Mouse (Mus musculus): ENCODE results near the gene Cdcp2. TPM values are rescaled to one million over a fixed set of nuclear protein-coding genes. Genes with fewer than 3 reads are reported as not detected.

The Cdcp2 gene
- total RNA-seq, 2 experiments from 2014 or later, result not detected

DNA sequence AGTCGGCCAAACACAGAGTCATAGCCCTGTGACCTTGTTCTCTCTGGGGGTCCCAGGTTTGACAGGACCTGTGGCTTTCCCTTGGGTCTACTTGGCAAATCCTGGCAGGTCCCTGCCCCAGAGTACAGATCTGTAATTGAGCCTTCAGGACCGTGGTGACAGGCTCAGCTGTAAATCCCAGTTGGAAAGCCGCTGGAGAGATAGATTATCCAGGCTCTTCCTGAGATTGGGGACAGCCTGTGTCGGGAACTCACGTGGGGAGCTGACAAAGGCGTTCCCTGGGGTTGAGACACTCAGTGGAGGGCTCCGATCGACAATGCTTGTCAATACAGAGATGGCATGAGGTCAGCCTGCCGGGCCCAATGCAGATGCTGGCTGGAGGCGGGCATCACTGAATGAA is 29.7 kb downstream of the Cdcp2 start:
- intact Hi-C loops (cut with DNase I), result no loop called here
- DNase-seq (ENCODE audit: low spot score in 2 of 2), result no peak

DNA sequence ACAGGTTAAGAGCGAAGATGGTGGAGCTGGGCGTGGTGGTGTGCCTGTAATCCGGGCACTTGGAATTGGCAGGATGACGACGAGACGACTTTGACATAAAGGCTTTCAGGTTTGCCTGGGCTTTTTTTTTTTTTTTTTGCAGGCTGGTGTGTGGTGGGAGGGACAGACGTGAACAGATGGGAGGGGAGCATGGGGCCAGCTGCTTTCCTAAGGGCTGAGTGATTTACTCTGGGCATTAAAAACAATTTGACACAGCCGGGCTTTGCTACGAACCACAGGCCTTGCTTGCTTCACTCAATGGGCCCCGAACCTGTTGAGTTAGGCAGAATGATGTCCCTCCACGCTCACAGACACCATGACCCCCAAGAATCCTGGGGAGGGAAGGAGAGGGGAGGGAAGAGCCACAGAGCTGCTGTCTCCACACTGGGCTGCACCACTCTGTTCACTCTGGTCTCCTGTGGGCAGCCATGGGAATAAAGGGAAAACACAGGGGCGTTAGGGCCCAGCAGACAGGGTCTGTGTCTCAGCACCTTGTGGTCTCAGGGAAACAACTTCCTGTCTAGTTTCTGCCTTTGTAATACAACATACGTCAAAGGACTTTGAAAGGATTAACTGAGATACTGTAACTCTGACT is 30.3 kb downstream of the Cdcp2 start:
- intact Hi-C loops (cut with DNase I), result no loop called here
- DNase-seq (ENCODE audit: low spot score in 2 of 2), result no peak

DNA sequence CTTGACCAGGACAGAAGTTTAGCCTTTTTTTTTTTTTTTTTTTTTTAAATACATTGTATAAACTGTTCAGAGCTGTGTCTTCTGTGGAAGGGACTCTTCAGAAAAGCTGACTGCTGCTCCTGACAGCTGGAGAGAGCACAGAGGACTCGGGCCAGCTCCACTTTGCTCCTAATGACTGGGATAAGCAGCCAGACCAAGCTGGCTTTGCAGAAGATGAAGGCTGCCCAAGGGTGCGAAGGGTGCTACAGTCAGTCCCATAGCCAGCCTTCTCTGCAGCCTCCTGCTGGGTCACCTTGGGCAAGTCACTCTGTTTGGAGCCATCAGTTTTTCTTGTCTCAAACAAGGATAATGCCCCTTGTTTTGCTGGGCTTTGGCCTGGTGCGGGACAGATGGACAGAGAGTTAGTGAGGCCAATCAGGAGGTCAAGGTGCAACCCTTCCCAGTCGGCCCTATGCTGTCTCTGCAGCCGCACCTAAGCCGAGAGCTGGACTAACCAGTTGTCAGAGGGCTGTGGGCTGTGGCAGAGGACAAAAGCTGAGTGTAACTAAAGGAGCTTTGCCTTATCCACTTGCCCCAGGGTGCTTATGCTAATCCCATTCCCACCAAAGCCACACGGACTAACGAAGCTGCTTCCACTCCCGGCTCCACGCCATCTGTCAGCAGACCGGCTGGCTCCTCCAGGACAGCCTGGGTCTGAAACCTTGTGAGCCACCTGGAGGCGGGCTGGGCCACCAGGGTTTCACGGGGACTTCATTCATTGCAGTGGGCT is 31.4 kb downstream of the Cdcp2 start:
- intact Hi-C loops (cut with DNase I), result no loop called here

DNA sequence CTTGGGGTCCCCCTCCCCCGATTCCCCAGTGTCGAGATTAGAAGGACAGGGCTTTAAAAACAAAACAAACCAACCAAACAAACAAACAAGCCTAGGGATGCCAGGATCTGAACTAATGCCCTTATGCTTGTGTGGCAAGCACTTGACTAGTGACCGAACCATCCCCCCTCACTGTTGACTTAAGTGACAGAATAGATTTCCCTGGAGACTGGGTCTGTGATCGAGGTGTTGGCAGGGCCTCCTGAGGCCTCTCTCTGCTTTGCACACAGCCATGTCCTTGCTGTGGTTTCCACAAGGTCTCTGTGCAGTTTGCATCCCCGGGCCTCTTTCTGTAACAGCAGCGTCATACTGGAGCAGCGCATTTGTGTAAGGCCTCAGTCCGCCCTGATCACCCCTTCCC is 32.7 kb downstream of the Cdcp2 start:
- intact Hi-C loops (cut with DNase I), result no loop called here
- DNase-seq (ENCODE audit: low spot score in 2 of 2), result no peak

More for the DNA sequence above, 31.4 kb downstream of the Cdcp2 start:
- DNase-seq (ENCODE audit: low spot score in 2 of 2), result no peak

DNA sequence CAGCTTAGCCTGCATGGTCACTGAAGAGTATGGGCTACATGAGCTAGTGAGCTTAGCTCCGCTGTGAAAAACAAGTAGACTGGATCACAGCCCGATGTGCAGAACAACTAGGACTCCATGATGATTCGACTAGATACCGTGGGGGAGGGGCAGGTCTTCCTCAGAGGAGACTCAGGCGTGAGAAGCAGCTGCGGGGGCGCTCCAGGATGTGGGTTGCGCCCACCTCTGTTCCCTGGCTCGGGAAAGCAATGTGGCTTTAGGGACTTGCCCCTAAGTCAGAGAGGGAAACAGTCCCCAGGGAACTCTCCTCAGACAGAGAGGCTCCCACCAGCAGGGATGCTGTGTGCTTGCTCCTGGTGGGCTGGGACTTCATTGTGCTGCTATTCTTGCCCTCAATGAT is 33.8 kb downstream of the Cdcp2 start:
- DNase-seq (ENCODE audit: low spot score in 2 of 2), result peak in 1 of 2 experiments; percentile 39

DNA sequence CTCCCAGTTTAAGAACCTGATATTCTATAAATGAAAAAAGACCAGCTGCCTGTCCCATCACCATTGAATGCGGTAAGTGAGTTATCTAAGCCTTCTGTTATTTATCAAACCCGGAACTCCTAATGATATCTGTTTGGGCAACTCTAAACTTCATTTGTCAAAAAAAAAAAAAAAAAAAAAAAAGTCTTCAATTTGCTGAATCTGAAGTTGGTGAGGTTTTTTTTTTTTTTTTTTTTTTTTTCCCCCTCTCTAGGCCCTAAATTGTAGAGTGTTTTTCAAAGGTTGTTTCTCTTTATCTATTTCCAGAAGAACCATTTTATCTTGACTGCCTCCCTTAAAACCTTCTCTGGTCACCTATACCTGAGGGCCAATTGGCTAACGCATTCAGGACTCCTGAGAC is 38.2 kb downstream of the Cdcp2 start:
- intact Hi-C loops (cut with DNase I), result no loop called here
- DNase-seq (ENCODE audit: low spot score in 2 of 2), result no peak

More for the DNA sequence above, 33.8 kb downstream of the Cdcp2 start:
- intact Hi-C loops (cut with DNase I), result no loop called here

DNA sequence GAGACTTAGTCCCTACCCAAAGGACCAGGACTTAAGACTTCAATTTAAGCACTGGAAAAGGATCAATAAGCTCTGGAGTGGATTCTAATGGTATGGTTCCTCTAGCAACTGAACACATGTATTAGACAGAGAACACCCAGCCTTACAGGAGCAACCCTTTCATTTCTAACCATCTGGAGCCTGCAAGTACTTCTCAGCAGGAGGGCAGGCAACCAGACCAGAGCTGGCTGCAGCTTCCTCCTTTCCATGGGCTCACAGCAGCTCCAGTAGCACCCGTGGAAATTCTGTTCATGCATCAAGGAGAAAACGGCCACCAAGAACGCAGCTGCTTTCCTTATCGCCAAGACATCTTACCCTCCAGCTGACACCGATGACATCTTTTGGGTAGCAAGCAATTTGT is 39.0 kb downstream of the Cdcp2 start:
- intact Hi-C loops (cut with DNase I), result no loop called here
- no peak for DNase-seq (ENCODE audit: low spot score in 2 of 2)

DNA sequence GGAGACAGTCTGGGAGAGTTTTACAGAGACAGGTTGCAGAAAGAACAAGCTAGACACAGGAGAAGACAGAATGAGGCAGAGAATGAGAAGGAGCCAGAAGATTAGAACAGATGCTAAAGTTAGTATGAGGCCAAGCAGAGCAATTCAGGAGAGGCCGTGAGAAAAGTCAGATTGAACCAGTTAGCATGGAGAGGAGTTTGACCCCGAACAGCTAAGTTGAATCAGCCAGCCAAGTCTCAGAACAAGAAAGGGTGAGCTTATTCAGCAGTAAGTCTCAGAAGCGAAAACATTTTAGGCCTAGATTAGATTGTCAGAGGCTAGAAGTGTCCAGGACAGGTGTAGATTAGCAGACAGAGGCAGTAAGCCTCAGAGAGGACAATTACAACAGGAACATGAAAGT is 39.8 kb downstream of the Cdcp2 start:
- DNase-seq (ENCODE audit: low spot score in 2 of 2), result peak in 1 of 2 experiments; percentile 9
- intact Hi-C loops (cut with DNase I), result no loop called here

DNA sequence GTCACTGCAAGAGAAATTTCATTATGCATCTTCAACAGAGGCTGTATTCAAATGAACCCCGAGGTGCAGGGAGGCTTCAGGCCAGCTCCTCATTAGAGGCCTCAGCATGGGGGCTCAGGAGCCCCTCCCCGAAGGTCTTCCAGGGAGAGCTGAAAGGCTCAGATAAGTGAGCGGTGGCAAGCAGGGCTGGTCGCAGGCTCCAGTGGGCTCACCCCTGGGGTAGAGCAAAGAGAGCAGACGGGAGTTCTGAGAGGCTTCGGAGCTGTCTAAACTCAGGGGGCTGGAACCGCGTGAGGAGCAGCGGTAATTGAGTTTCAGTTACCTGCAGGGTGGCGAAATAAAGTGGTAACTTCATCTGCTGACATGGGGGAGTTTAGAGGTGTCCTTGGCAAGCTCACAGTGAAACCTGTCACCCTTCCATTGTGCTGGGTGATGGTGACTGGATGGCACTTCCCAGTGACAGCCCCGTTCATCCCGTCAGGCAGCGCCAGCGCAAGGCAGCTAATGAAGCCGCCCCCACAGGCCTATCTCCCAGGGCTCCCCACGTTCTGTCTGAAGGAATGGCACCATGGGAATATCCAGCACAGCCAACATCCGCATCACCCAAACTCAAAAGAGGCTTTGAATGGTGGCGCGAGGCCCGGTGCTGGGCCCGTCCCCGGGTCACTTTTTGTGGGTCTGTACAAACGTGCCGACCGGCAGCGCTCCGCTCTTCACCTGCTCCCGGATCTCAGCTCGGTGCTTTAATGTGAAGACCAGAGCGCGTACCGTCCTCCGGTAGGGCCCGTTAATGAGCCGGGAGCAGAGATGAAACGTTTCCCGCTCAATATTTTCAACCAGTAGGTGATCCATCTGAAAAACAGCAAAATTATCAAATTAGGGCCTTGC is 42.5 kb downstream of the Cdcp2 start:
- DNase-seq (ENCODE audit: low spot score in 2 of 2), result no peak
- intact Hi-C loops (cut with DNase I), result no loop called here

DNA sequence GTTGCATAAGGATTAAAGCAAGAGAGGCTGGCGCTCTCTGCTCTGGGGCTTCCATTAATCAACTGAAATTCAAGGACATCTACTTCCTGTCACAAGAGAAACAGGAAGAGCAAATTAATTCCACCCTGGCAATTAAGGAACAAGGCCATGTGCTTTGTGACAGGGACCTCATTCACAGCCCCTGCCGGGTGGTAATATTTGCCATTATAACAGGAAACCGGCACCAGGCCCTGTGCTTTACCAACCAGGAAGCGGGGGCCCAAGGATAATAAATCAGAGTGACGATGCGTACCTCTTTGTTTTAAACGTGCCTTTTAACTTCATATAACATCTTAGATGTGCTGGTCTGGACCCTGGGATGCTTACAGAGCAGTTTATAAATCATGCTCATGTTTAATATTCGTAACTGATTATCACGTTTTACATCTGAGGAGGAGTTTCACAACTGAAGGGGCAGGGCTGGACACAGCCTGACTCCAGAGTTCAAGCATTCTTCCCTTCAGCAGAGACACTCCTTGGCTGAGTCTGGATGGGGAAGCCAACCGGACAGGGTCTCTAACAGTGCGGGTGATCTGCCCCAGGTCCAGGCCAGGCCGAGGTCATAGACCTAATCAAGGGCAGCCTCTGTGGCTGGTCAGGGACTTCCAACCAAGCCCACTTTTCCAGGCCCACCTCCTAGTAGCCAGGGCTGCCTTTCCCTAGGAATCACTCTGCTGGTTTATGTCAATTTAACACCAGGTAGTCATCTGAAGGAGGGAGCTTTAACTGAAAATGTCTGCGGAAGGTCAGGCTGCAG is 43.3 kb downstream of the Cdcp2 start:
- DNase-seq (ENCODE audit: low spot score in 2 of 2), result no peak
- intact Hi-C loops (cut with DNase I), result no loop called here

DNA sequence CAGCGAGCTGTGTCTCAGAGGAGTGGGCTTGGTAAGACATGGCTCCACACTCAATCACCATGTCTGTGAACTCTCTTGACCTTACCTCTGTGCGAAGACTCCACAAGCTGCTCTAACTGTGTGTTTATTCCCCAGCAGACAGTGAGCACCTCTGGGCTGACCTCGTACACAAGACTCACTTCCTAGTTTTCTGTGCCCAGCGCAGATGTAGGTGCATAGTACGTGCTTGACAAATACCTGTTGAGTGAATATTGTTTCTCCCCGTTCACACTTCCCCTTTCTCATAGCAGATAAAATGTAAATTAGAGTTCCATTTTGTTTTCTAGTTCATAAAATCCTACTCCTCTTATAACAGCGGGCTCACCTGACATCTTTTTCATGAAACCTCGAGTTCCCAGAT is 46.8 kb downstream of the Cdcp2 start:
- intact Hi-C loops (cut with DNase I), result no loop called here
- DNase-seq (ENCODE audit: low spot score in 2 of 2), result no peak

DNA sequence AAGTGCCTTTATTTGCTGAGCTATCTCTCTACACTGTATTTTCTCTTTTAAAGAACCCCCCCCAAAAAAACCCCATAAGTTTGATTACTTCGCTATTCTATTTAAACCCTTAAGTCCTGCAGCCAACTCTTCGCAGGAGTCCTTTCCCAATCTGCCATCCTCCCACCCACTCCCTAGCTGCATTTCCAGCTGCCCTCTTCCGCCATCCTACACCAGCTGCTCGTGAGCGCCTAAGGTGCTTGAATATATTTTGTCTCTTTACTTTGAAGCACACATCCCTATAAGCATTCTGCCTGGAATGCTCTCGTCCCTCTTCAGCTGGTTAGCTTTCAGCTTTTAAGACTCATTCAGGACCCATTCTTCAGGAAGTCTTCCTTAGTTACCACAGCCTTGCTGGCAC is 54.3 kb downstream of the Cdcp2 start:
- peak; percentile 38 to 82 for DNase-seq (ENCODE audit: low spot score in 2 of 2)
- intact Hi-C loops (cut with DNase I), result no loop called here

DNA sequence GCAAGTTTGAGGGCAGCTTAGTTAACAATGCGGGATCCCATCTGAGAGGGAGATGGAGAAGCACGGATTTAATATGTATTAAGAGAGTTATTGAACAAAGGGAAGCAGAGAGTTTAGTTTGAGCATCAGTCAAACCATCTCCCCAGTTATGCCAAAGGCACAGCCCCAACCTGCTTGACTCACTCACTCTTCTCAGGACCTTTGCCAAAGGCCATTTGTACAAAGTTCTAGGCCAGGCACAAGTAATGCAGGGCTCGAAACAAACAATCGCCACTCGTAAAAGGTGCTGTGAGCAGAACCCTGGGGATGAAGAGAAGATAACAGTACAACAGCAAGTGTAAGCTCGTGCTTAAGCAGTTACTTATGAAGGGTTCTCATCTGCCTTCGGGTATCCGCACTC is 55.9 kb downstream of the Cdcp2 start:
- no peak for DNase-seq (ENCODE audit: low spot score in 2 of 2)
- intact Hi-C loops (cut with DNase I), result no loop called here

DNA sequence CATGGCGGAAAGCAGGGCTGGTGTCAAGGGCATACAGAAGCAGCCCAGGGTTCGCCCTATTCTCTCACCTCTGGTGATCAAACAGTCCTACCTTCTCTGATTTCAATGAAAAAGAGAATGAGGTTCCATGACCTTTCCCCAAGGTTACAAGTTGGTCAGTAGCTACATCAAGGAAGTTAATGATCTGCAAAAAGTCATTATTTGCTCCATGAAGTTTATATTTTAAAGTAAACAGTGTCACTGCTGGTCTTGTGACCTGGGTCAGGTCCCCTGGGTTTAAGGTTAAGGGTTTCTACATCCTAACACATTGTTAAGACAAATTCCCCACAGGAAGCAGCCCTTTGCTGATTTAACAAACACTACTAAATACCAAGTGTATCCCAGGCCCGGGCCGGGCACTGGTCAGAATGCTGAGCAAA is 60.3 kb downstream of the Cdcp2 start:
- no peak for DNase-seq (ENCODE audit: low spot score in 2 of 2)
- intact Hi-C loops (cut with DNase I), result no loop called here

DNA sequence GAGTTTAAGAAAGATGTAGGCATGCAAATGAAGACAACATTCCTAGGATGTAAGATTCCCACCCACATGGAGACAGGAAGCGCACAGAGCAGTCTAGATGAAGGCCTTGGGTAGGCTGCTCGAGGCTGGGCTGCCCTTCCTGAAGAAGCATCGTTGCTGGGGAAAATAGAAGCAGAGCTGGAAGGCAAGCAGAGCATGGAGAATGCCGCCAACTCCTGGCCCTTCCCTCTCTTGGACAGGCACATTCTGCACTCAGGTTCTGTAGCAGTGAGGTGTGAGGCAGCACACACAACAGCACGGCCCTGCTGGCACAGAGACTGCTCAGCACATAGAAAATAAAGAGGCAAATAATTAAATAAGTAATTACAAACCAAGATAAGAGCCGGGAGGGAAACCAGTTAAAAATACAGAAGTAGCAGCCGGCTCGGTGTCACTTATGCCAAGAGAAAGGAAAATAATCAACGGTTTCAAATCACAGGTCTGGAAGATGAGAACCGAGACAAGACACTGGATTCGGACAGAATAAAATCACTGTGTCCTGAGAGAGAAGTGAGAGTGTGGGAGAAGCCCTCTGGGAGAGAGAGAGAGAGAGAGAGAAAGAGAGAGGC is 62.6 kb downstream of the Cdcp2 start:
- intact Hi-C loops (cut with DNase I), result no loop called here
- DNase-seq (ENCODE audit: low spot score in 2 of 2), result peak in 1 of 2 experiments; percentile 28

DNA sequence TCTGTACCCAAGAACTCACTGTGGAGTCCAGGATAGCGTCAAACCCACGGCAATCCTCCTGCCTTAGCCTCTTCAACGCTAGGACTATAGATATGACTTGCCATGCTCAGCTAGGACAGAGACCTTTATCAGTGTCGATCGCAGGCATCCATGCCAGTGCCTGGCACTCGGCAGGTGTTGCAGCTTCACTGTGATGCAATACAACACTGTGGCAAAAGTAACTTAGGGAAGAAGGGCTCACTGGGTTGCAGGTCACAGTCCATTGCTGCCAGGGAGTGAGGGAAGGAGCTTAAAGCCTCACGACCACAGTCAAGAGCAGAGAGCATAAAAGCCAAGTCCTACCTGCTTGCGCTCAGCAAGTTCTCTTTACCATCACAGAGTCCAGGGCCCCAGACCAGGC is 63.5 kb downstream of the Cdcp2 start:
- no peak for DNase-seq (ENCODE audit: low spot score in 2 of 2)
- intact Hi-C loops (cut with DNase I), result loop anchor here (5.0 to 10.0 kb wide), 2 partner anchors 355 to 548 kb away; partner anchors contain the start of gene Acot11
